17 mouse cellular contexts compared by ENCODE assay signal in genomic region chr3:131306255-131306654, GRCm38 (mm10).
"Had no signal": no experiment of that assay in that cellular context is flagged by ENCODE, and none has a peak within 500 bp of the region (broad histone marks: within the 10 kb centered on the region; RNA-seq: fewer than 3 reads in every experiment).

No protein-coding gene starts in this region.

- H3K9me3 ChIP-seq: lung, embryonic 15.5 days; midbrain, embryonic 15.5 days; stomach, embryonic 15.5 days had no signal

- H3K4me3 ChIP-seq: liver, embryonic 15.5 days; lung, embryonic 15.5 days; megakaryocyte, embryonic 14.5 days; midbrain, embryonic 12.5 days; midbrain, embryonic 15.5 days; neural tube, embryonic 12.5 days; stomach, embryonic 15.5 days had no signal

- ATAC-seq: liver, postnatal 0 days; lung, postnatal 0 days; midbrain, embryonic 15.5 days had no signal

- H3K27ac ChIP-seq: liver, embryonic 15.5 days; lung, embryonic 15.5 days; macrophage; midbrain, embryonic 12.5 days; midbrain, embryonic 15.5 days; neural tube, embryonic 12.5 days; stomach, embryonic 15.5 days had no signal

- H3K9ac ChIP-seq: liver, embryonic 15.5 days; liver, postnatal 0 days; lung, embryonic 15.5 days; midbrain, embryonic 12.5 days; midbrain, embryonic 15.5 days; neural tube, embryonic 12.5 days; stomach, embryonic 15.5 days had no signal

- DNase-seq: liver, postnatal 0 days; lung, adult 2 months; lung, postnatal 14 days; lung, postnatal 36 days; right cerebral cortex, postnatal 14 days; thymus, adult 18-20 months; thymus, postnatal 14 days; thymus, postnatal 36 days had no signal

- H3K36me3 ChIP-seq: liver, embryonic 15.5 days; lung, embryonic 15.5 days; midbrain, embryonic 12.5 days; midbrain, embryonic 15.5 days; neural tube, embryonic 12.5 days; stomach, embryonic 15.5 days had no signal

- H3K4me2 ChIP-seq: liver, embryonic 15.5 days; lung, embryonic 15.5 days; midbrain, embryonic 12.5 days; midbrain, embryonic 15.5 days; neural tube, embryonic 12.5 days; stomach, embryonic 15.5 days had no signal

- H3K27me3 ChIP-seq: liver, embryonic 15.5 days; lung, embryonic 15.5 days; midbrain, embryonic 15.5 days; neural tube, embryonic 12.5 days; stomach, embryonic 15.5 days had no signal
